Mouse (Mus musculus): ENCODE measurements around the gene Hpse. TPM values are rescaled to one million over a fixed set of nuclear protein-coding genes. Genes with fewer than 3 reads are reported as not detected.

Hpse gene
- total RNA-seq, 2 experiments from 2014 or later, result 26.6 to 30.3 TPM

DNA sequence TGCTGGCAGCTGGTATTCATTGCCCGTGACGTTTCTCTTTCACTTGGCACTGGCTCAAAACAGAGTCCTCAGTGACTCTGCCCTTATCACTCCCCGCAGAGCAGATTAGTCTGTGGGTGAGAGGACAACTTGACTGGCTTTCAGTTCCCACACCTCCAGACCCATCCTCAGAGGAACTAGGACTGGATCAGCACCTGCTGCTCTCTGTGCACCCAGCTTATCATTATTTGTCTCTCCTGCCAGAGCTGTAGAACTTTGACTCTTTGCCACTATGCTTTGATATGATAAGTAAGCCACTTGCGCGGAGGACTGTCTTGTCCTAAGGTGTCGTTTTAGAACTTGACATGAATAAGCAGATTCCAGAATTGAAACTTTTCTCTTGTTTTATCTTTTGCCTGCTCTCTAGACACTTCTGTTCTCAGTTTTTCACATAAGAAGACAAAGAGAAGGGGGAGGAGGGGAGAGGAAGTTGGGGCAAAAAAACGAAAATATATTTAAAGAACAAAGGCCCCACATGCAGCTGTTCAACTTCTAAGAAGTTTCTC lies 75.5 kb downstream of the Hpse start:
- ATAC-seq (replicated peaks; ENCODE audit: poor library complexity, severe bottlenecking), result peak; percentile 57

DNA sequence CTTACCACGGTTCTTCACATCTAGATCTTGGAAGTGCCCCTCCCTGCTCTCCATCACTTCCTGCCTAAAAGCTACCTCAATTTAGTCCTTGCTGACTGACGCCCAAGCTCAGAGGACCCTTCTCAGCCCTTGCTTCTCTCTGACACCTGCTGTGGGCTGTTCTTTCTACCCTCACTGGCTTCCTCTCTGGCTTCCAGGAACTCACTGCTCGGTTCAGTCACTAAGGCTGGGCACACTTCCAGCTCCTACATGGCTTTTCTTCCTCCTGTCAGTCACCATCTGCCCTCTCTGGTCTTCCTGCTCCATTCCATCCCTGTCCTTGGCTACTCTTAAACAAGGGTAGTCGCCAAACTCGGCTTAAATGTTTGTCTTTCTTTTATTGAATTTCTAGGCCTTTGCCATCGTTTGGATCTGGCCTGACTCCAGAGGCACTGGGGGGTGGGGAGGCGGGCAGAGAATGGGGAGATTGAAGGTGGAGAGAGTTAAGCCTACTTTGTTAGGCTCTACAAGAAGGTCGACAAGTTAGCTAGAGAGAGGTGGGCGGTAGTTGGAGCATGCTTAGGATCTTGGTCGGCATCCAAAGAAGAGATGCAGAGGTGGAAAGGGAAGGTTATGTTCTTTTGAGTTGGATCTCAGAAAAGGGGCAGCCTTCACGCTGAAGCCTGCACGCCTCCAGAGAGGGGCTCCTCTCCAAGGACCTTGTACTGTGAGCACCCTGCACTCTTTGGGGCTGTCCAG lies 76.1 kb downstream of the Hpse start:
- peak; percentile 52 for ATAC-seq (replicated peaks; ENCODE audit: poor library complexity, severe bottlenecking)

DNA sequence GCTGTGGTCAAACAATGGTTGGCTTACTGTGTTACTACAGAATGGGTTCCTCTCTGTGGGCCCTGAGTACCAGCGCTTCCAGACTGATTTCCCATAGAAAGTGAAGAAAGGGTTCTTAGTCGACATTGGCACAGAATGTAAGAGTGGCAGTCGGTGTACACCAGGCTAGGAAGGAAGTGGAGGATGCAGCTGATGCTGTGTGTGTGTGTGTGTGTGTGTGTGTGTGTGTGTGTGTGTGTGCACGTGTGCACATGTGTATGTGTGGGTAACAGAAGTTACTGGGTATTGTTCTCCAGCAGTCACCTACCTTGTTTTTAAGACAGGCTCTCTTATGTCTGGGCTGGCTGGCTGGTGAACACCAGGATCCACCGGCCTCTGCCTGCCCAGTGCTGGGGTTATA lies 77.2 kb downstream of the Hpse start:
- peak; percentile 28 for ATAC-seq (replicated peaks; ENCODE audit: poor library complexity, severe bottlenecking)

DNA sequence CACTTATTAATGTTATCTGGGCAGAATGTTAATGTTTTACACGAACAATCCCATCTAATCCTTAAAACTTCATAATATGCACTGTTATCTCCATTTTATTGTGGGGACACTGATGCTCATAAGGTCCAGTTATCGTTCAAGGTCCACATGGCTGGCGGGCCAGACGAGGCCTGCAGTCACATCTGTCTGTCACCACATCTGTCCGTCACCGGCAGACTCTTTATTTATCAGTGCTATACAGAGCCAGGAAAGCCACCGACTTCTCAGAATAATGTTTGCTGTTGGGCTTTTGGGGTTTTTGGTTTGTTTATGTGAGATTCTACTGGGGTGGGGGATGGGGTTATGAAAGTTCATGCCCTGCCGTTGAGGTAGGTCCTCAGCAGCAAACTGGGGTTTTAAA lies 81.0 kb downstream of the Hpse start:
- ATAC-seq (replicated peaks; ENCODE audit: poor library complexity, severe bottlenecking), result no peak

DNA sequence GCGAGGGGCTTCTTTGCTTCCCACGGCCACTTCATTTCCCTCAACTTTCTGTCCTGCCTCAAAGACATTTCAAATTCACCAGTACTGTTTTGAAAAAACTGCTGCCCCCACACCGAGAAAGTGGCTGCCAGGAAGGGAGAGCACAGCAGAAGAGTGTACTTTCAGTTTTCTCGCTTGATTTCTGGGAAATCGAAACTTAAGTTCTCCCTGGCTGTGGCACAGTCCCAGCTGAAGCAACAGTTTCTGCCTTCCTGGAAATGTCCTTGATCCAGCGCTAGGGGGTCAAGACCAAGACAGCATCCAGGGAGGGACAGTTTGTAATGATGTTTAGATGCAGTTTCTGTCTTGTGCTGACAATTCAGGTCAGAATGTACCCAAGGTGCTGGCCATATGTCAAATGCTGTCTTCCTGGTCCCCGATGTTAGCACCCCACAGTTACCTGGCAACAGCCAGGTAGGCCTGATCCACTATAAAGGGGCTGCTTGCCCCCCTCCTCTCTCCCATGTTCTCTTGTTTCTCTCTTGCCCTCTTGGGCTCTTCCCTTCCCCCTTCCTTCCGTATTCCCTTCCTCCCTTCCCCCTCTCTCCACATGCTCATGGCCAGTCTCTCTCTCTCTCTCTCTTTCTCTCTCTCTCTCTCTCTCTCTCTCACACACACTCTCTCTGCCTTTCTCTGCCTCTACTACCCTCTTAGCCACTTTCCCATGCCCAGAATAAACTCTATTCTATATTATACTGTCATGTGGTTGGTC lies 82.5 kb downstream of the Hpse start:
- ATAC-seq (replicated peaks; ENCODE audit: poor library complexity, severe bottlenecking), result peak; percentile 18; the same call in 1 of the 2 replicates

- no peak for ATAC-seq (replicated peaks; ENCODE audit: poor library complexity, severe bottlenecking)
Measured at GRCm38 (mm10) chr5:100635908-100636307, 83.6 kb downstream of the Hpse start.

GRCm38 (mm10) chr5:100634885-100635478 lies 84.5 kb downstream of the Hpse start:
- ATAC-seq (replicated peaks; ENCODE audit: poor library complexity, severe bottlenecking), result peak; percentile 52

DNA sequence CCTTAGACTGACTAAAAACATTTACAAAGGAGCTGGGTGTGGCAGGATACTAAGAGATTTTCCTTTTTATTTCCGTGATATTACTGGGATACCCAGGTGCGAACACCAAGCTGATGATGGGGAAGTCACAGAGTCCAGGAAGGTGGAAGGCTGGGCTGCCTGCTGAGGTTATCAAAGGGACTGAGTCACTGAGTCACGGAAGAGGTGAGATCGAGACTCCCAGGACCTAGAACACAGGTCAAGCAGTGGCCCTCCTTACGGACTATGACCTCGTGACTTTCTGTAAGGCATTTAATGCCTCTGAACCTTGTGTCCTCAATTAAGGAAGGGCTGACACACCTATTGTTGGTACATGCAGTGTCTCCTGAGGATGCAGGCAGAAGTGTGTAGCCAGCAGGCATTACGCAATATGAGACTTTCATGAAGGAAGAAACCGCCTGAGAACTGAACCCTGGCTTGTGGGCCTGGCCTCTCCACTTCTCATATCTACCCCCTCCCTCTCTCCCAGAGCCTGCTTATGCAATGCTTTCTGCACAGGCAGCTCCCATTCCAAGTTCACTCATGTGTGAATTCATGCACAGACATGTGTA lies 86.9 kb downstream of the Hpse start:
- ATAC-seq (replicated peaks; ENCODE audit: poor library complexity, severe bottlenecking), result peak; percentile 87

Other genes starting within 250 kb of the Hpse start
- 26.2 and 27.7 TPM in 2 replicates for gene Lin54, start 219.1 kb downstream of the Hpse start, total RNA-seq (2014; fragmentation: Nextera tagmentation)
- 26.6 and 31.6 TPM in 2 replicates for gene Lin54, start 219.1 kb downstream of the Hpse start, total RNA-seq (2017)
- gene Cops4, start 201.4 kb downstream of the Hpse start, total RNA-seq (2014; fragmentation: Nextera tagmentation), result 72.0 and 81.7 TPM in 2 replicates
- gene Cops4, start 201.4 kb downstream of the Hpse start, total RNA-seq (2017), result 147 and 155 TPM in 2 replicates
- gene Plac8, start 147.5 kb downstream of the Hpse start, total RNA-seq (2014; fragmentation: Nextera tagmentation), result 5,016 and 5,973 TPM in 2 replicates
- gene Plac8, start 147.5 kb downstream of the Hpse start, total RNA-seq (2017), result 4,049 and 4,633 TPM in 2 replicates
- gene Coq2, start 44.6 kb downstream of the Hpse start, total RNA-seq (2014; fragmentation: Nextera tagmentation), result 59.5 and 65.8 TPM in 2 replicates
- 41.8 and 47.5 TPM in 2 replicates for gene Coq2, start 44.6 kb downstream of the Hpse start, total RNA-seq (2017)
- gene Helq, start 78.9 kb upstream of the Hpse start, total RNA-seq (2014; fragmentation: Nextera tagmentation), result 19.6 and 35.1 TPM in 2 replicates
- 15.0 and 30.6 TPM in 2 replicates for gene Helq, start 78.9 kb upstream of the Hpse start, total RNA-seq (2017)
- 132 and 145 TPM in 2 replicates for gene Mrps18c, start 78.9 kb upstream of the Hpse start, total RNA-seq (2014; fragmentation: Nextera tagmentation)
- 175 and 205 TPM in 2 replicates for gene Mrps18c, start 78.9 kb upstream of the Hpse start, total RNA-seq (2017)
- gene Abraxas1, start 101.2 kb upstream of the Hpse start, total RNA-seq (2014; fragmentation: Nextera tagmentation), result 30.5 and 39.9 TPM in 2 replicates
- gene Abraxas1, start 101.2 kb upstream of the Hpse start, total RNA-seq (2017), result 28.8 and 33.0 TPM in 2 replicates
- gene Gpat3, start 126.0 kb upstream of the Hpse start, total RNA-seq (2014; fragmentation: Nextera tagmentation), result 0.38 TPM in 1 of 2 replicates, not detected in the other
- not detected in 2 replicates for gene Gpat3, start 126.0 kb upstream of the Hpse start, total RNA-seq (2017)

All from granulocyte monocyte progenitor cell, adult 5-6 weeks (primary cell).